Mouse (Mus musculus): ENCODE results near the gene Foxp2.

- TF ChIP-seq CTCF (IDR thresholded peaks at IDR 0.05; ENCODE audit: borderline replicate concordance, insufficient read depth, low read depth, low read length) = no peak
- TF ChIP-seq POLR2A (IDR thresholded peaks at IDR 0.05; ENCODE audit: borderline replicate concordance, insufficient read depth, low read length) = no peak
Observed at GRCm38 (mm10) chr6:15316948-15317347, 415.8 kb downstream of the Foxp2 start.

Measured in cerebellum, adult 2 months (tissue).